Comparison of ENCODE assay signal across 17 mouse cellular contexts in the genomic region with DNA sequence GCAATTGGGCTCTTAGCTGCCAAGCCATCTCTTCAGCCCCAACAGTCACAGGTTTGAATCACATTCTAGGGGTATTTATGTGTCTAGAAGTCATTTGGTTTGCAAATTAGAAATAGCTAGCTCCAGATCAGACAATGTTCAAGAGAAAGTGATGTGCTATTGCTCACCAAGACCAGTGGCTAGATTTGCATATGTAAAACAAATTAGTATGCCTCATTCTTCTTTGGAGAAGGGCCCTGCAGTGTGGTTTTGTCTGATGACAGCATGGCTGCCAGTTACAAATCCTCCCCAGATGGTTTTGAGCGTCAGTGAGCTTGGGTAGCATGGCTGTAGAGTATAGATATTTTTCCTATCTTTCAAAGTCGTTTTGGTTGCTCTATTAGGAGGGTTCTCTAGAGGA.
"Had no signal": no experiment of that assay in that cellular context is flagged by ENCODE, and none has a peak within 500 bp of the region (broad histone marks: within the 10 kb centered on the region; RNA-seq: fewer than 3 reads in every experiment).

No protein-coding gene starts in this region.

- ATAC-seq: midbrain, embryonic 16.5 days had no signal

- H3K4me1 ChIP-seq: midbrain, embryonic 12.5 days; neural tube, embryonic 13.5 days; neural tube, embryonic 15.5 days had no signal

- DNase-seq: lung, adult 18-20 months; lung, embryonic 14.5 days; lung, postnatal 10 days; lung, postnatal 4 days; midbrain, embryonic 14.5 days; retina, postnatal 1 day; right cerebral cortex, adult 18-20 months; right cerebral cortex, postnatal 25 days; thymus, adult 18-20 months; thymus, postnatal 14 days; thymus, postnatal 36 days had no signal

- H3K36me3 ChIP-seq: midbrain, embryonic 10.5 days; midbrain, embryonic 12.5 days; neural tube, embryonic 13.5 days; neural tube, embryonic 15.5 days had no signal

- H3K27ac ChIP-seq: midbrain, embryonic 10.5 days; midbrain, embryonic 12.5 days; neural tube, embryonic 13.5 days; neural tube, embryonic 15.5 days had no signal

- H3K4me2 ChIP-seq: lung, embryonic 14.5 days; midbrain, embryonic 12.5 days; neural tube, embryonic 13.5 days; neural tube, embryonic 15.5 days had no signal

- H3K9me3 ChIP-seq: midbrain, embryonic 10.5 days; midbrain, embryonic 12.5 days; neural tube, embryonic 13.5 days; neural tube, embryonic 15.5 days had no signal

- H3K4me3 ChIP-seq: midbrain, embryonic 10.5 days; midbrain, embryonic 12.5 days; myocyte; neural tube, embryonic 13.5 days; neural tube, embryonic 15.5 days had no signal

- H3K9ac ChIP-seq: lung, embryonic 14.5 days; midbrain, embryonic 12.5 days; neural tube, embryonic 13.5 days; neural tube, embryonic 15.5 days had no signal

- H3K27me3 ChIP-seq: midbrain, embryonic 12.5 days; neural tube, embryonic 13.5 days; neural tube, embryonic 15.5 days had no signal
